Mouse (Mus musculus) neural tube, embryonic 11.5 days (tissue): ENCODE data around the gene Iqsec1. TPM values are rescaled to one million over a fixed set of nuclear protein-coding genes. Genes with fewer than 3 reads are reported as not detected.

Experiments used
- ATAC-seq: fragments of 200-750 bp; cut with Nextera tagmentation; 2 replicates; pipeline ENCODE4 v1.8.0; 2017; ENCODE audit warnings: moderate number of reproducible peaks, mild to moderate bottlenecking, moderate TSS enrichment, moderate library complexity; ENCODE audit not compliant: insufficient read depth, low FRiP score, low TSS enrichment
- DNase-seq: peaks from one replicate; pipeline ENCODE4 v3.0.0-alpha.2; 2015; ENCODE audit warnings: low spot score
- H3K27ac ChIP-seq: fragments of 300-500 bp; sonication (generic); 2 replicates; pipeline ENCODE4 v1.5.1; 2014; ENCODE audit warnings: low read depth, mild to moderate bottlenecking, low read length
- H3K27me3 ChIP-seq: fragments of 300-500 bp; sonication (generic); 2 replicates; pipeline ENCODE4 v1.6.1; 2014; ENCODE audit warnings: mild to moderate bottlenecking, low read length, mixed read lengths; ENCODE audit not compliant: control insufficient read depth, insufficient read depth
- H3K36me3 ChIP-seq: fragments of 300-500 bp; sonication (generic); 2 replicates; pipeline ENCODE4 v1.6.1; 2014; ENCODE audit warnings: mild to moderate bottlenecking, low read length, moderate library complexity, mixed read lengths; ENCODE audit not compliant: control insufficient read depth, insufficient read depth
- H3K4me1 ChIP-seq: fragments of 300-500 bp; sonication (generic); 2 replicates; pipeline ENCODE4 v1.6.1; 2014; ENCODE audit warnings: low read length, mixed read lengths; ENCODE audit not compliant: control insufficient read depth, insufficient read depth
- H3K4me2 ChIP-seq: fragments of 300-500 bp; sonication (generic); 2 replicates; pipeline ENCODE4 v1.6.1; 2014; ENCODE audit warnings: low read depth, mild to moderate bottlenecking, moderate library complexity
- H3K4me3 ChIP-seq: fragments of 300-500 bp; sonication (generic); 2 replicates; pipeline ENCODE4 v1.5.1; 2014; ENCODE audit warnings: low read depth, low read length
- H3K9ac ChIP-seq: fragments of 300-500 bp; sonication (generic); 2 replicates; pipeline ENCODE4 v1.6.1; 2014; ENCODE audit warnings: mild to moderate bottlenecking, low read length
- H3K9me3 ChIP-seq: fragments of 300-500 bp; sonication (generic); 2 replicates; pipeline ENCODE4 v1.6.1; 2016; ENCODE audit warnings: low read length; ENCODE audit not compliant: control insufficient read depth
- WGBS: fragments of 180-500 bp; shearing (Covaris S2); extraction: QIAGEN DNeasy Blood & Tissue Kit; methylation state at CpG from one replicate; pipeline ENCODE4 v1.1.7; 2014; 5-methylcytosine and 5-hydroxymethylcytosine counted together
- polyA plus RNA-seq: library from polyadenylated mRNA; unstranded; fragments of >200 nt; fragmentation: Nextera tagmentation; extraction: Ambion mirVana; gene quantifications from 2 replicates; pipeline ENCODE4 v1.2.1, GENCODE M21; 2014

Gene Iqsec1
- polyA plus RNA-seq, 1 experiment from 2014 or later = 18.6 TPM

GRCm38 (mm10) chr6:90919636-90920420 lies 68.7 kb downstream of the Iqsec1 start:
- Histone ChIP-seq H3K4me3 (no peak overlapping the region), H3K36me3 (no peaks in the 10 kb centered on the region), H3K4me2 (no peak overlapping the region), H3K27ac (peak overlapping the region; percentile 34; the same call in 1 of the 2 replicates), H3K9me3 (no peaks in the 10 kb centered on the region), H3K9ac (no peak overlapping the region; the same call in 1 of the 2 replicates), H3K27me3 (no peaks in the 10 kb centered on the region), H3K4me1 (peaks cover 23% of the 10 kb centered on the region)
- DNase-seq (no peak), ATAC-seq (no peak)
- 45% methylated on average over 4 of the region's 4 CpGs for WGBS

- Histone ChIP-seq H3K27me3 (no peaks in the 10 kb centered on the region), H3K4me2 (no peak overlapping the region), H3K27ac (no peak overlapping the region), H3K36me3 (no peaks in the 10 kb centered on the region), H3K4me1 (peaks cover 8% of the 10 kb centered on the region), H3K9me3 (no peaks in the 10 kb centered on the region), H3K9ac (no peak overlapping the region), H3K4me3 (no peak overlapping the region)
- ATAC-seq (no peak), DNase-seq (no peak)
- WGBS = 60% methylated on average over 2 of the region's 2 CpGs
These were observed 72.9 kb downstream of the Iqsec1 start for GRCm38 (mm10) chr6:90915585-90915984.

DNA sequence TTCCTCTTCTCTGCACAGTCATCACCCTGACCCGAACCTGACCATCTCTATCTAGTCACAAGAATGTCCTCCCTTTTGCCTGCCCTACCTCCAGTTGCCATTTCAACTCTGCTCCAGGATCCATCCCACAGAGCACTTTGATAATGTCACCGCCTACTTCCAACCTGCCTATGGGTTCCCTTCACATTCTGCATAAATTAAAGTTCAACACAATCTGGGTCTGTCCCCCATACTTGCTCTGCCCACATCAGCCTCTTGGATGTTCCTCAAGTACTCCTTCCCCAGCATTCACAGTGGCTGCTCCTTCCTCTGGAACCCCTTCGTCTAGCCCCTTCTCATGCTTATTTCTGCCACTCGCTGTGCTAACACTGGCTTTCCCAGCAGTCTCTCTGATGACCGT lies 74.7 kb downstream of the Iqsec1 start:
- Histone ChIP-seq H3K4me1 (no peaks in the 10 kb centered on the region), H3K36me3 (no peaks in the 10 kb centered on the region), H3K27ac (no peak overlapping the region), H3K4me3 (no peak overlapping the region), H3K4me2 (no peak overlapping the region), H3K9ac (no peak overlapping the region), H3K9me3 (no peaks in the 10 kb centered on the region), H3K27me3 (no peaks in the 10 kb centered on the region)
- ATAC-seq = no peak
- no peak for DNase-seq
- WGBS = 85% methylated on average over 5 of the region's 5 CpGs

GRCm38 (mm10) chr6:90912768-90913167 lies 75.7 kb downstream of the Iqsec1 start:
- Histone ChIP-seq H3K4me3 (no peak overlapping the region), H3K27ac (no peak overlapping the region), H3K36me3 (no peaks in the 10 kb centered on the region), H3K4me1 (no peaks in the 10 kb centered on the region), H3K9me3 (no peaks in the 10 kb centered on the region), H3K4me2 (no peak overlapping the region), H3K9ac (no peak overlapping the region), H3K27me3 (no peaks in the 10 kb centered on the region)
- WGBS = 77% methylated on average over 6 of the region's 6 CpGs
- DNase-seq = no peak
- ATAC-seq = no peak

- H3K4me2 ChIP-seq = no peak overlapping the region
- 89% methylated on average over 2 of the region's 2 CpGs for WGBS
- no peak for ATAC-seq
These were observed 84.3 kb downstream of the Iqsec1 start for GRCm38 (mm10) chr6:90904143-90904542.

GRCm38 (mm10) chr6:90900302-90900701 lies 88.2 kb downstream of the Iqsec1 start:
- Histone ChIP-seq H3K4me1 (no peaks in the 10 kb centered on the region; the same call in 1 of the 2 replicates), H3K9ac (no peak overlapping the region), H3K36me3 (no peaks in the 10 kb centered on the region), H3K4me2 (no peak overlapping the region), H3K27me3 (no peaks in the 10 kb centered on the region), H3K9me3 (no peaks in the 10 kb centered on the region), H3K4me3 (no peak overlapping the region), H3K27ac (no peak overlapping the region)
- ATAC-seq = no peak
- 55% methylated on average over 6 of the region's 6 CpGs for WGBS
- no peak for DNase-seq

More at GRCm38 (mm10) chr6:90904143-90904542, 84.3 kb downstream of the Iqsec1 start:
- H3K4me3 ChIP-seq = no peak overlapping the region
- H3K9ac ChIP-seq = no peak overlapping the region
- no peaks in the 10 kb centered on the region for H3K9me3 ChIP-seq
- no peaks in the 10 kb centered on the region; the same call in 1 of the 2 replicates for H3K4me1 ChIP-seq
- no peak overlapping the region for H3K27ac ChIP-seq
- H3K36me3 ChIP-seq = no peaks in the 10 kb centered on the region
- DNase-seq = no peak
- H3K27me3 ChIP-seq = no peaks in the 10 kb centered on the region

GRCm38 (mm10) chr6:90899266-90899665 lies 89.2 kb downstream of the Iqsec1 start:
- 96% methylated on average over 1 of the region's 1 CpGs for WGBS
- Histone ChIP-seq H3K36me3 (no peaks in the 10 kb centered on the region), H3K4me2 (no peak overlapping the region), H3K4me3 (no peak overlapping the region), H3K9ac (no peak overlapping the region), H3K9me3 (no peaks in the 10 kb centered on the region), H3K27ac (no peak overlapping the region), H3K4me1 (no peaks in the 10 kb centered on the region; the same call in 1 of the 2 replicates), H3K27me3 (no peaks in the 10 kb centered on the region)
- DNase-seq (no peak), ATAC-seq (no peak)

GRCm38 (mm10) chr6:90898107-90898506 lies 90.4 kb downstream of the Iqsec1 start:
- Histone ChIP-seq H3K27ac (no peak overlapping the region), H3K36me3 (no peaks in the 10 kb centered on the region), H3K9ac (no peak overlapping the region), H3K4me1 (no peaks in the 10 kb centered on the region; the same call in 1 of the 2 replicates), H3K27me3 (no peaks in the 10 kb centered on the region), H3K4me2 (no peak overlapping the region), H3K9me3 (no peaks in the 10 kb centered on the region), H3K4me3 (no peak overlapping the region)
- DNase-seq (no peak), ATAC-seq (no peak)
- 38% methylated on average over 1 of the region's 1 CpGs for WGBS

GRCm38 (mm10) chr6:90892401-90892800 lies 96.1 kb downstream of the Iqsec1 start:
- 90% methylated on average over 1 of the region's 1 CpGs for WGBS
- no peaks in the 10 kb centered on the region for H3K27me3 ChIP-seq
- no peak overlapping the region for H3K9ac ChIP-seq
- ATAC-seq (no peak), DNase-seq (no peak)
- H3K36me3 ChIP-seq = no peaks in the 10 kb centered on the region
- H3K4me3 ChIP-seq = no peak overlapping the region
- H3K27ac ChIP-seq = no peak overlapping the region
- H3K4me1 ChIP-seq = no peaks in the 10 kb centered on the region
- H3K9me3 ChIP-seq = no peaks in the 10 kb centered on the region
- H3K4me2 ChIP-seq = no peak overlapping the region
